In genomic region chr7:142351569-142351968, GRCm38 (mm10) we compare ENCODE assay signal across 1 mouse cellular context.
A peak's percentile ranks its signal among the peaks of the same experiment; 100 is the strongest.
TF ChIP-seq lines count a peak whose summit lies in the region.

No protein-coding gene starts in this region.

TF ChIP-seq in C2C12, 6 proteins besides CTCF, POLR2A, EP300 and RAD21:
- no peak for TF ChIP-seq MYOD1 (IDR thresholded peaks at IDR 0.05; ENCODE audit: control insufficient read depth, insufficient read length, low read depth)
- TF ChIP-seq USF1 (IDR thresholded peaks at IDR 0.05; ENCODE audit: low read depth) = peak; percentile 31
